Mouse (Mus musculus) intestine, postnatal 0 days (tissue): ENCODE results near the gene Flt3. TPM values are rescaled to one million over a fixed set of nuclear protein-coding genes. Genes with fewer than 3 reads are reported as not detected.

Source experiments
- ATAC-seq: fragments of 200-750 bp; cut with Nextera tagmentation; 2 replicates; pipeline ENCODE4 v1.8.0; 2017; ENCODE audit warnings: mild to moderate bottlenecking, moderate TSS enrichment, moderate library complexity
- H3K27ac ChIP-seq: fragments of 300-500 bp; sonication (generic); 2 replicates; pipeline ENCODE4 v1.5.1; 2014; ENCODE audit warnings: mild to moderate bottlenecking, low read depth, low read length, moderate library complexity
- H3K27me3 ChIP-seq: fragments of 300-500 bp; sonication (generic); replicated peaks from 2 replicates; pipeline ENCODE4 v1.6.1; 2014; ENCODE audit warnings: low read length, mixed read lengths; ENCODE audit not compliant: control insufficient read depth, insufficient read depth
- H3K36me3 ChIP-seq: fragments of 300-500 bp; sonication (generic); 2 replicates; pipeline ENCODE4 v1.6.1; 2014; ENCODE audit warnings: mild to moderate bottlenecking, moderate library complexity; ENCODE audit not compliant: control insufficient read depth, insufficient read depth
- H3K4me1 ChIP-seq: fragments of 300-500 bp; sonication (generic); replicated peaks from 2 replicates; pipeline ENCODE4 v1.6.1; 2014; ENCODE audit warnings: antibody characterized with exemption, low read length, mixed read lengths; ENCODE audit not compliant: control insufficient read depth, insufficient read depth
- H3K4me2 ChIP-seq: fragments of 300-500 bp; sonication (generic); replicated peaks from 2 replicates; pipeline ENCODE4 v1.6.1; 2014; ENCODE audit warnings: low read depth, mild to moderate bottlenecking, moderate library complexity
- H3K4me3 ChIP-seq: fragments of 300-500 bp; sonication (generic); 2 replicates; pipeline ENCODE4 v1.5.1; 2014; ENCODE audit warnings: low read depth, low read length
- H3K9ac ChIP-seq: fragments of 300-500 bp; sonication (generic); 2 replicates; pipeline ENCODE4 v1.6.1; 2014; ENCODE audit warnings: mild to moderate bottlenecking, low read depth, low read length
- H3K9me3 ChIP-seq: fragments of 300-500 bp; sonication (generic); 2 replicates; pipeline ENCODE4 v1.6.1; 2016; ENCODE audit warnings: mixed run types; ENCODE audit not compliant: control insufficient read depth
- CTCF ChIP-seq: sonication (generic); IDR thresholded peaks from 2 replicates; pipeline ENCODE4 v1.5.1; 2016; ENCODE audit warnings: low read depth, mild to moderate bottlenecking, control low read depth, antibody characterized with exemption, moderate library complexity
- WGBS: fragments of 180-500 bp; shearing (Covaris S2); extraction: QIAGEN DNeasy Blood & Tissue Kit; methylation state at CpG from one replicate; pipeline ENCODE4 v1.1.7; 2014; 5-methylcytosine and 5-hydroxymethylcytosine counted together
- polyA plus RNA-seq: library from polyadenylated mRNA; unstranded; fragments of >200 nt; fragmentation: Nextera tagmentation; extraction: Ambion mirVana; gene quantifications from 2 replicates; pipeline ENCODE4 v1.2.1, GENCODE M21; 2015

Gene Flt3
- polyA plus RNA-seq, 1 experiment from 2014 or later: 0.26 TPM

DNA sequence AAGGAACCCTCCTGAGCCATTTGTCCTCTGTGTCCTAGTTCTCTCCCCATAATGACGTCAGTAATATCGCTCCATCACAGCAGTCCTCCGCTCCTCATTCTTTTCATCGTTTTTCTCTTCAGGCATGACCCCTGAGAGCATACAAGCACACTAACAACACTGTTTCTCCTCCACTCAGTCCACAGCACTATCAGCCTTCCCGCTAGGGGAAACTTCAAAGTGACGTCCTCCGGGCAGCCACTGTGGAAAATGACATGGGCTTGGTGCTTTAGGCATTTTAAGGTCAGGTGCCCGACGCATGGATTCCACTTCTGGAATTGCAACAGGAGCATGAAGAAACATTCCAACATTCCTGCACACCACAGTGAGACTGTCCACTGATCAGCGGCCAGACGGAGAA, 735 bp upstream of the Flt3 start:
- Histone ChIP-seq H3K4me1 (no peaks in the 10 kb centered on the region), H3K4me3 (no peak overlapping the region), H3K9me3 (no peaks in the 10 kb centered on the region), H3K36me3 (no peaks in the 10 kb centered on the region), H3K27ac (no peak overlapping the region), H3K9ac (no peak overlapping the region), H3K4me2 (no peak overlapping the region), H3K27me3 (peaks cover 39% of the 10 kb centered on the region)
- no peak for TF ChIP-seq CTCF
- no peak for ATAC-seq
- 32% methylated on average over 11 of the region's 11 CpGs for WGBS

DNA sequence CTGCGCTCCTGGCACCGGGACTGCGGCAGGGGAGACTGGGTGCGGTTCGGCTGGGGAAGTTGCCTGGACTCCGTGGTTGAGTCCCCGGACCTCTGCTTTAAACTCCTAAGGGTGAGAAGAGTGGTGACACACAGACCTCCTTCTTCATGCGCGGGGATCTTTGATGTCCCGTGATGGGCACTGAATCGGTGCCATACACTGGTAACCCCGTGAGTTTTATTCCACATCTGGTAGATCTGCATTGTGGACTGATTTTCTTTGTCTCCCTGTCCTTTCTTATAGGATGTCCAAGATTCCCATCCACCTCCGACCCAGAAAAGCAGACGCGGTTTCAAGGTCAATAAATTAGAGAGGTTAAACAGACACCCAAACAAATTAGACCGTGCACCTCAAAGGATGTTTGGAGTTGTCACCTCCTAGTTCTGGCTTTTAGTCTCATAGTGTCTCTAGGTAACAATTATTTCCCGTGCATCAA, 253 bp upstream of the Flt3 start:
- Histone ChIP-seq H3K9ac (no peak overlapping the region), H3K27ac (no peak overlapping the region), H3K9me3 (no peaks in the 10 kb centered on the region), H3K27me3 (peaks cover 39% of the 10 kb centered on the region), H3K4me3 (peak overlapping the region; percentile 20), H3K4me1 (no peaks in the 10 kb centered on the region), H3K4me2 (peak overlapping the region; percentile 51), H3K36me3 (no peaks in the 10 kb centered on the region)
- ATAC-seq: no peak
- 1% methylated on average over 17 of the region's 17 CpGs for WGBS
- TF ChIP-seq CTCF: no peak

DNA sequence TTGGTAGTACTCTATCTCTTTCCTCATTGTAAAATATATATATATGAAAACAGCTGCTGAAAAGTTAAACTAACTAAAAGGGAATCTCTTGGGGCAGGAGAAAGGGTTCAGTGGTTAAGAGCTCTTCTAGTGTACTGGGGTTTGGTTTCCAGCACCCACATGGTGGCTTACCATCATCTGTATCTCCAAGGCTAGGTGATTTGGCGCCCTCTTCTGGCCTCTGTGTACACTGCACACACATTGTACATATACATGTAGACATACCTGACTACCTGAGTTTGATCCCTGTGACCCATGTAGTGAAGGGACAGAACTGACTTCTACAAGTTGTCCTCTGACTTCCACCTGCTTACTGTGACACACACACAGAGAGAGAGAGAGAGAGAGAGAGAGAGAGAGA, 5.2 kb downstream of the Flt3 start:
- Histone ChIP-seq H3K9me3 (0 out of 2 replicates have a peak, but pooled peaks cover 2% of the 10 kb centered on the region), H3K27ac (no peak overlapping the region), H3K4me1 (no peaks in the 10 kb centered on the region), H3K4me3 (no peak overlapping the region), H3K9ac (no peak overlapping the region), H3K27me3 (peaks cover 19% of the 10 kb centered on the region), H3K4me2 (no peak overlapping the region), H3K36me3 (no peaks in the 10 kb centered on the region)
- TF ChIP-seq CTCF: peak; percentile 21; the same call in 1 of the 2 replicates
- ATAC-seq: no peak
- 13% methylated on average over 1 of the region's 1 CpGs for WGBS

DNA sequence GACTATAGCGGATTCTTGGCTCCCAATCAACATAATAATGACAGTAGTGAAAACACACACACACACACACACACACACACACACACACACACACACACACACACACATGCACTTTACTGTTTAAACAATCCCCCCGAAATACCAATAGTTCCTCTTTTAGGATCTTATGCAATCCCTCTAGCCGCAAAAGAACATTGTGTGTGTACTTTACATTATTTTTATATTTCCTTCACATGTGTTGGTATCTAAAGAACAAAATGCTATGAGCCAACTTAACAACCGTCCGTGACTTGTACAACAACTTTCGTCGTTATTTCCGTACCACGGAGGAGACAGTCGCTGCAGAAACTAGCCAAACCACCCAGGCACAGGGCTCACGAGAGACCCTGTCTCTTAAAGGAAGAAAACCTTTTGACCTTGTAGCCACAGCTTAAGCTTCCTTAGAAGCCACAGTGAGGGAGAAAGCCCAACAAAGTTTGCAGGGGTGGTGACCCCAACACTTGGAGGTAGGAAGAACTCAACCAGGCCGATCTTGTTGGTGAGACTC, 7.5 kb downstream of the Flt3 start:
- ATAC-seq: no peak
- TF ChIP-seq CTCF: no peak
- Histone ChIP-seq H3K4me1 (no peaks in the 10 kb centered on the region), H3K27ac (no peak overlapping the region), H3K27me3 (no peaks in the 10 kb centered on the region), H3K4me3 (no peak overlapping the region), H3K9me3 (0 out of 2 replicates have a peak, but pooled peaks cover 2% of the 10 kb centered on the region), H3K9ac (no peak overlapping the region), H3K4me2 (no peak overlapping the region), H3K36me3 (no peaks in the 10 kb centered on the region)
- WGBS: 74% methylated on average over 12 of the region's 12 CpGs

DNA sequence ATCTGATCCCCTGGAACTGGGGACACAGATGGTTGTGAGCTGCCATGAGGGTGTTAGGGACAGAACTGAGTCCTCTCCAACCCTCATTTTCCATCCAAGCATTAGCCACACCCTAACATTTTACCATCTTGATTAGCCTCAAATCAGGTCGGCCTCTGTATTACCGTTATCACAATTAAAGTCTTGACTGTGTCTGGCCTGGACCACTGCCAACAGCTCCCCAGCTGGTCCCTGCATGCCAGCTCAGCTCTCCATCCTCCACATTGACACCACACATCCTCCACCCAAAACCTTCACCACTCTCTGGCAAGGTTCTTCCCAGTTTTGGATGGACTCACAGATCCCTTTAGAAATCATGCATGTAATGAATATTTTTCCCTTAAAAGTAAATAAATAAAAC, 9.5 kb downstream of the Flt3 start:
- no peak for ATAC-seq
- Histone ChIP-seq H3K4me2 (no peak overlapping the region), H3K4me3 (no peak overlapping the region), H3K9ac (no peak overlapping the region), H3K4me1 (no peaks in the 10 kb centered on the region), H3K9me3 (0 out of 2 replicates have a peak, but pooled peaks cover 2% of the 10 kb centered on the region), H3K27me3 (no peaks in the 10 kb centered on the region), H3K36me3 (no peaks in the 10 kb centered on the region), H3K27ac (no peak overlapping the region)
- no peak for TF ChIP-seq CTCF
- 33% methylated on average over 2 of the region's 2 CpGs for WGBS

DNA sequence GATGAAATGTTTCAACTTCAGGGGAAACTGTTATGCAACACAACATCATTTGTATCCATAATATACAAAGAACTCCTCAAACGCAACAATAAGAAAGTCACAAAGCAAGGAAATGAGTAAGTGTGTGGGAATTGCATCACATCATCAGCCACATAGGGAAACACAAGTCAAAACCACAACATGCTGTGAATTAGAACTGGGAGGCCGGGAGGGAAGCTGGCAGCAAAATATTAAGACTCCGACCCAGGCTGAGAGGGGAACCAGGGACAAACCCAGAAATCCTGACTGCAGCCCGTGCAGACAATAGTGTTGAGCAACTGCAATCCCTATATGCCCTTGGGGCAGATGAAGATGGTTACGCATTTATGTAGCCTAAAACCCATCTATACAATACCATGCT, 11.2 kb downstream of the Flt3 start:
- H3K27me3 ChIP-seq: no peaks in the 10 kb centered on the region
- no peak overlapping the region for H3K9ac ChIP-seq
- no peak for TF ChIP-seq CTCF
- H3K4me2 ChIP-seq: no peak overlapping the region
- H3K4me1 ChIP-seq: no peaks in the 10 kb centered on the region
- no peak for ATAC-seq
- 83% methylated on average over 5 of the region's 5 CpGs for WGBS
- no peak overlapping the region for H3K27ac ChIP-seq
- no peak overlapping the region for H3K4me3 ChIP-seq
- no peaks in the 10 kb centered on the region for H3K9me3 ChIP-seq
- no peaks in the 10 kb centered on the region for H3K36me3 ChIP-seq
